Mouse (Mus musculus) activated CD4-positive, CD25-positive, alpha-beta regulatory T cell, adult 4 months (primary cell): ENCODE data around the gene Prkg1. TPM values are rescaled to one million over a fixed set of nuclear protein-coding genes. Genes with fewer than 3 reads are reported as not detected.

ENCODE experiments used
- ATAC-seq: one replicate; pipeline ENCODE4 v1.8.0; 2017
- polyA plus RNA-seq, 2 experiments: library from polyadenylated mRNA; unstranded; fragments of 100-300 nt; shearing (Covaris generic); gene quantifications; one replicate each; pipeline ENCODE4 v1.2.1; 2017

Gene Prkg1
- polyA plus RNA-seq, 2 experiments from 2014 or later: 0.20 TPM; not detected in 1

DNA sequence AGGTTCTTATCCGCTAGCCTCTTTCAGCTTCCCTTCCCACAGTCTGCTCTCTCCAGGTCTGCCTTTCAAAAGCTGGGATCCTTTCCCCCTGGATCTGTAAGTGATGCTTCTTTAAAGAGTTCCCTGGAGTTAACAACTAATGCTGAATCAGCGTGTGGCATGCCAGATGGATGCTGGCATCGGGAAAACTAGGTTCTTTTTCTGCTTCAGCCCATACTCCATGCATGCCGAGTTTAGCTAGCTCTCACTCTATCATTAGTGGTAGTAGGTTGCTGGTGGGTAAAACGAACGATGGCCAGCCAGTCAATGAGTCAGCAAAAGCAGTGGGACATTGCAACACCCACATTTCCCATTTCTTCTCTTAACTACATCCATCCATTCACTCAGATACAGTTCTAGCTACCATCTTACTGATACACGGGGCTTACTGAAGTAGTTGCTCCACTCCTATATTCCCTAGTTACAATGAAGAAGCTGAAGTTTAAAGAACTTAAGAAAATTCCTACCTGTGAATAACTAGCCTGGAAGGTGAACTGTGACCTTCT lies 935.5 kb downstream of the Prkg1 start:
- ATAC-seq: no peak

- no peak for ATAC-seq
Observed at GRCm38 (mm10) chr19:30827820-30828219, 937.0 kb downstream of the Prkg1 start.

DNA sequence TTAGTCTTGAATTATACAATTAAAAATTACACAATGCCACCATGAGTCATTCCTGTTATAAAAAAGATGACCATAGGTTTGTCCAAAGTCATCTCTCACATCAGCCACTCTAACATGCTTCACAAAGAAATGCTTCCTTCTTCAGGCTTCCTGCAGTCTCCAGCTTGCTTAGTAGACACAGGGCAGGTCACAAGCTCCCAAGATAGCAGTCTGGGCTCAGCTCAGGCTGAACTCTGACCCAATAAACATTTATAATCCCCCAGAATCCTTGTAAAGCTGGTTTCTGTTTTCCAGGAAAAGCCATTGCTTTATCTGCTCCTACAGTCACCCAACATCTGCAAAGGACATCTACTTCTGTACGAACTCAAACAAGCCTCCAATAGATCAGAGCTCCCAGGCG lies 938.7 kb downstream of the Prkg1 start:
- ATAC-seq: no peak

DNA sequence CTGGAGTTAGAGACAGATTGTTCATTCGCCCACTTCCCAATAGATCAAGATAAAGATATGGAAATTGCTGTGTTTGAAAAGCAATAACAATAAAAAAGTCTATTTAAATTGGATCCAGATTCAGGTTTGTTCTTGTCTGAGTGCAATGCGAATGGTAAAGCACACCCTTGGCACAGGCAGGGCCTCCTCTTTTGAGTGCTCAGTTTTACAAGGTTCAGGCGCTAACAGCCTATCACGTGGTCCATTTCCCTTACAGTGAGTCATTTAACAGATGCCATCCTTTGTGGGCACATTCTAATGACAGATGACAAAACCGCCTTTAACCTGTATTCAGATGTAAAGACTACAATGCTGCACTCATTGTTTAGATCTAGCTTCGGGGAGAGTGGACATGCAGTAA lies 949.2 kb downstream of the Prkg1 start:
- no peak for ATAC-seq

DNA sequence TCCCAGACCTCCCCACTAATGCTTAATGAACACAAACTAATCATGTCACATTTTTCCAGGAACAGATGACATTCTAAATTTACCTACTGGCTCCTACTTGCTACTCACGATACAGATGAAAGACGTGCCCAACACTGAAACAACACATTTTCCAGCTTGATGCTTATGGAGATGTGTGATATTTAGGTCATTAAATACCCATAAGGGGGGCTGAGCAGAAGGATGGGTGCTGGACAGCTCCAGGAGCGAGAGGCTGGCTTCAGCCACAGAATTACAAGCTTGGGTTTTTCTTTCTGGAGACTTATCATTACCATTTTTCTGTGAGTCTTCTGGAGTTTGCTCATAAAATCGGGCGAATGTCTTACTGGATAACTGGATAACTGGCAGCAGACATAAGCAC lies 958.6 kb downstream of the Prkg1 start:
- no peak for ATAC-seq

- ATAC-seq: no peak
Observed at GRCm38 (mm10) chr19:30780803-30781202, 984.0 kb downstream of the Prkg1 start.

- ATAC-seq: no peak
Observed at GRCm38 (mm10) chr19:30768316-30768715, 996.5 kb downstream of the Prkg1 start.

GRCm38 (mm10) chr19:30744426-30744825 lies 1020.4 kb downstream of the Prkg1 start:
- no peak for ATAC-seq

GRCm38 (mm10) chr19:30699130-30699529 lies 1065.7 kb downstream of the Prkg1 start:
- no peak for ATAC-seq

DNA sequence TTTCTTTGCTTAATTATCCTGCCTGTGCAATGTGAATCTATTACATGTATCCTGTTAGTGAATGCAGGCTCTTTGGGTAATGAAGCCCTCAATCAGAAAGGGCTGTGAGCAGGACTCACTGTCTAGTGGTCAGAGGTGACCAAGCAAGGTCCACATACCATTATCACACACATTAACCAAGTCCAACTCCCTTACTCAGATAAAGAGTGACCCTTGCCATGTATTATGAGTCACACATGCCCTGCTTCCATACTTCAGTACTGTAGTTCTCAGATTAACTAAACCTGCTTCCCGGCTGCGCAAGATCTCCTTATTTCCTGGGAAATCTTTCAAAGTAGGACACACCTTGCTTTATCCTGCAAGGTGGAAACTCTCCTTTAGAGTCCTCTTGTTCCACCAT lies 1073.6 kb downstream of the Prkg1 start:
- ATAC-seq: no peak

DNA sequence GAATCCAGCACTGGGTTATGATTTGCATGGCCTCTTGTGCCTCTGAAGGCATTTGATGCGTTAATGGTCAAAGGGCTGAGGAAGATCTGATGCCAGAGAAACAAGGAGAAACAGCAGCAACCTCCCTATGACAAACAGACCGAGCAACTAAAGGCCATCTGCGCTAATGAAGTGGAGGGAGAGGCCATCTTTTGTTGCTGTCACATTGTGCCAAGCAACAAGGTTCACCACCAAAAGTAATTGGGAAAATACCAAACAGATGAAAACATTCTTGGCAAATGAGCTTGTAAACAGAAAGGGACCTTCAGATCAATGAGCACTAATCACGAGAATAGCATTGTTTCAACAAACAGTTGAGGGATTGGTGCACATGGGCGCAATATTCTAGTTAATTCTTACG lies 1074.1 kb downstream of the Prkg1 start:
- no peak for ATAC-seq

- ATAC-seq: no peak
Observed at GRCm38 (mm10) chr19:30687942-30688341, 1076.9 kb downstream of the Prkg1 start.

DNA sequence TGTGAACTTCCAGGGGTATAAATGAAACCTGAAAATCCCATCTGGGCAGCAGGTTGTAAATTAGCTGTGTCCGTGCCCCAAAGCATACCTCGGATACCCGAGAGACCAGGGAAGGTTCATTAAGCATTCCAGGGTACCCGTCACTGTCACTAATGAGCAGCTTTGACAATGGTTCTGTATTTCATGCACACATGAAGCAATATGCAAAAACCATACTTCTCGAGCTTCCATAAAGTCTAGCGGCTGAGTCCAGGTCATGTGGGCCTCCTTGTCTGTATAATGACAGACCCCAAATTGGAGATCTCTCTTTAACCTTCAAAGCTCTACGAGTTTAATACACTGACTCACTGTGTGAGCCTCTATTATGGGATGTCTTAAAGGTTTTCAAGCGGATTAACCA lies 1088.5 kb downstream of the Prkg1 start:
- ATAC-seq: no peak

- ATAC-seq: no peak
Observed at GRCm38 (mm10) chr19:30664269-30664668, 1100.6 kb downstream of the Prkg1 start.

DNA sequence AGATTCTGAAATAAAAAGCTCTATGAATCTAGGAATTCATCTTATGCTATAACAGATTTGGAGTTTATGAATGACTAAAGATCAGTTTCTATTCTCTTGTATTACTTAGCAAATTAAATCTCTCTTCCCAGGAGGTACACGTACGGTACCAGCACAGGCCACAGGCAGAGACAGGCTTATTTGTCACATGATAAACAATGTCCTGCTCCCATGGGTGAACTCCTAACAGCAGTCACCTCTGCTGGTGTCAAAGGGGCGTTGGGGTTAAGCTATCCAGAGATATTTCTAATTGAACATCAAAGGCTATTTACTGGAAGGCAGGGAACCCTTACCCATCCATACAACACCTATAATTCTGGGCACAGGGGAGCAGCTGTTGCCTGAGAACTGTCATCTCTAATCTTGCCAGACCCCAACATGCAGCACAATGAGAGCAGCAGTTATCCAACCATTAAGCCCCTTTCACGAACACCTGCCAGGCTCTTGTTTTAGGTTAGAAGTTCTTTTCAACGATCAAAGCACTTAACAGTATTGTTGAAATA lies 1122.1 kb downstream of the Prkg1 start:
- no peak for ATAC-seq

GRCm38 (mm10) chr19:30637471-30637870 lies 1127.4 kb downstream of the Prkg1 start:
- no peak for ATAC-seq

DNA sequence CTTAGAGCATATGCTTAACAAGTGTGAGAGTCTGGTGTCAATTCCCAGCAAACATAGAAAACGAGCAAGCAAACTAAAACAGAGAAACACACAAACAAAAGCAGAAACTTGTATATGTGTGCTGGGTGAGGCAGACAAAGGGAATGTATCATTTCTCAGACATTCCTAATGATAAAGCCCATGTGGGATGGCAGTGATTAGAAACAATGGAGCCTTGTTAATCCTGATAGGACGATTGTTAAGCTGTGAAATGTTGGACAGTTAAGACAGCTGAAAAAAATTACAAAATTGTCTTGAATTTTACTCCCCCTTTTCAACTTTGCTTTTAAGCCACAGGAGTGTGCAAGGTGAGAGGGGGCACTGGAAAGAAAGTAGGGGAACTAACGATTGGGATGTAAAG lies 1133.8 kb downstream of the Prkg1 start:
- no peak for ATAC-seq

- ATAC-seq: no peak
Observed at GRCm38 (mm10) chr19:30626036-30626435, 1138.8 kb downstream of the Prkg1 start.

- ATAC-seq: no peak
Observed at GRCm38 (mm10) chr19:30625391-30625790, 1139.4 kb downstream of the Prkg1 start.

DNA sequence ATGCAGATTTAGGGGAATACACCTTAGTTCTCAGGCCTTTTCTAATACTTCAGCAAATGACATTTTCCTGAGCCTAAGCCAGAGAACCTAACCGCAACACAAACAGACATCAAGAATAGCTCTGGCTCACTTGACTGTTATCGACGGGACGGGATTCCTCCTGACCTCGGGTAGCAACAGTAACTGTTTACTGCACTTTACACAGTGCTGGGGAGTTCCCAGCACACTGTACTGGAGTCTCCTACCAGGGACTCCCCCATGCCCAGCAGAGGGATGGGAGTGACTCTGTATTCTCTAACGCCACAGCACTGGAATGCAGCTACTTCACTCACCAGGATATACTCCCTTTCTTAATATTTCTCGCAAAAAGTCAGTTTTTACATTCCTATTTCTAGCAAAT lies 1141.2 kb downstream of the Prkg1 start:
- no peak for ATAC-seq

DNA sequence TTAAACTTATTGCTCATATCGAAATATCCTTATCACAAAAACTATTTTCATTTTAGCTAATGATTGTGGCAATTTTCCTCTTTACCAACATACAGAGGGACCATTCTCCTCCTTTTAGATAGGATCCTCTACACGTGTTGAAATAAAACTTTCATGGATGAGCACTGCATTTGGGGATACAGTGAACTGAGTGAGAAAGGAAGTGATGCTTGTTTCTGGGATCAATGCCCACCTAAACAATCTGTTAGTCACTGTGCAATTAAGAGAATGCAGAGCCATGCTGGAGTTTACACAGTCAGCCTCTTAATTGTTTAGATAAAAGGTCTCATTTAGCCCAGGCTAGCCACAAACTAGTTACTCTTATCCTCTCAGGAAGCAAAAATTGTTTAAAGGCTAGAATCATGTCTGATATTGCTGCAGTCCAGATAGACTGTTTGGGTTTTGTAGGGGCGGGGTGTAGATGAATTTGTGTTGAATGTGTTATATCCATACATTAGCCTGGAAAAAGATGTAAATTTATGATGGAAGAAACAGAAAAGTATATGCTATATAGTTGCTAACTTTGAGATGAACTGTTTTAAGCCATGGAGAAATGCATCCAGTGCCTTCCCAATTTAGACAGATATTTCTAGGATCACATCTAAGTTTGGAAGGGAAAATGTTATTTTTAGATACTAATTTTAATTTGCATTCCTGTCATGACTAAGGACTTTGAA lies 1151.5 kb downstream of the Prkg1 start:
- ATAC-seq: no peak

DNA sequence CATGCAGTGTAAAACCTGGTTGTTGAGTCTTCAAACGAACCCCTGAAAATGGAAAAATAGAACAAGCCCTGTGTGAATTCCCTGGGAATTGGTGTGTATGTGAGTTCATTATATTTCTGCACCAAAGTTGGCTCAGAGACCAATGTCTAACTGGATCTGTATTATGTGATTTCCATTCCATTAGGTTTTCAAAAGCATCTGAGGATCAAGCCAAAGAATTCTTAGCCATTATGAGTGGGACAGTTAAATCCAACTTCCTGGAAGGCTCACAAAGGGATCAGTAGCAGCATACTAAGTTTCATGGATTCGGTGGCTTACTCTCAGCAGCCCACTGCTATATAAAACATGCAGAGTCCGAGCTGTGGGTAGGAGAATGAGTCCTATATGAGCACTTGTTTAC lies 1178.5 kb downstream of the Prkg1 start:
- no peak for ATAC-seq

GRCm38 (mm10) chr19:30564516-30564915 lies 1200.3 kb downstream of the Prkg1 start:
- ATAC-seq: no peak

DNA sequence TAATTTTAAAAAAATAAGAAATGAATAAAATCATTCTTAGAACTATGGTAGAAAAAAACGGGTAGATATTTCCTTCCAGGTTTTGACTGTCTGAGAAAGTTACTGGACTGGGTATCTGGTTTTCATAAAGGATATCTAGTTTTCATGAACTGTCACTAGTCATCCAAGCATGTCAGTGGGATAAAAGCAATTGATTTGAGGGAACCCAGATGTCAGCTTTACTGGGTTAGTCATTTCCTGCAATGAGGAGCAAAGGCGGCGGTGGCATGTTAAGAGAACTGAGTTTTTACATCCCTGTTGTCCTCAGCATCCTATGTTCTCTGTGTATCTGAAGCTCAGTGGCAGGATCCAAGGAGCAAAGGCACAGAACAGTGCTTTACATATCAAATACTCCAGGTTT lies 1201.0 kb downstream of the Prkg1 start:
- no peak for ATAC-seq

- ATAC-seq: no peak
Observed at GRCm38 (mm10) chr19:30558024-30558423, 1206.8 kb downstream of the Prkg1 start.
